Mouse (Mus musculus): ENCODE measurements at regions not wholly inside any gene's neighbourhood (a gene's known extent, or its start where the extent isn't known, plus 50 kb on each side); places are given as distances from the start of the nearest gene placed in this dataset.

- no peak for TF ChIP-seq CTCF (IDR thresholded peaks at IDR 0.05; ENCODE audit: control insufficient read depth, insufficient read depth, insufficient read length)
- TF ChIP-seq MAX (IDR thresholded peaks at IDR 0.05) = no peak
- no peak for TF ChIP-seq CEBPB (IDR thresholded peaks at IDR 0.05; ENCODE audit: low read depth)
- no peak for TF ChIP-seq USF1 (IDR thresholded peaks at IDR 0.05; ENCODE audit: low read depth)
- no peak for TF ChIP-seq FOSL1 (IDR thresholded peaks at IDR 0.05; ENCODE audit: insufficient read depth, low read length, poor library complexity, severe bottlenecking)
Observed at GRCm38 (mm10) chr1:83527803-83528202, 119.8 kb upstream of the Sphkap start.

Data from C2C12 (cell line).